Mouse (Mus musculus): Measurements from ENCODE around the gene Tsga8.

Gene Tsga8

GRCm38 (mm10) chrX:83487598-83487997 is at the start of gene Tsga8:
Gene Tsga8 (minus strand): TSS chrX:83487924.
- no peak for DNase-seq (ENCODE audit: low spot score)

All from spleen, adult 12 weeks (tissue).